Mouse (Mus musculus) retina, embryonic 14.5 days (tissue): ENCODE results near the gene Agbl4.
A peak's percentile ranks its signal among the peaks of the same experiment; 100 is the strongest.

Experiments used
- DNase-seq: peaks from one replicate; pipeline ENCODE4 v3.0.0-alpha.2; 2015; ENCODE audit warnings: low spot score

Agbl4 gene

GRCm38 (mm10) chr4:111399784-111400183 is 1002.3 kb downstream of the Agbl4 start:
- DNase-seq = no peak

GRCm38 (mm10) chr4:111400676-111401075 is 1003.2 kb downstream of the Agbl4 start:
- no peak for DNase-seq

- DNase-seq = no peak
Observed at GRCm38 (mm10) chr4:111403243-111403642, 1005.8 kb downstream of the Agbl4 start.

GRCm38 (mm10) chr4:111410731-111411130 is 1013.3 kb downstream of the Agbl4 start:
- no peak for DNase-seq

- no peak for DNase-seq
Observed at GRCm38 (mm10) chr4:111414399-111414798, 1016.9 kb downstream of the Agbl4 start.

GRCm38 (mm10) chr4:111414818-111415488 is 1017.5 kb downstream of the Agbl4 start, which contains the start of gene Bend5:
Bend5 (plus strand) TSS chr4:111415006.
- DNase-seq = peak; percentile 84

- DNase-seq = peak; percentile 3
Observed at GRCm38 (mm10) chr4:111416126-111416525, 1018.7 kb downstream of the Agbl4 start.

- no peak for DNase-seq
Observed at GRCm38 (mm10) chr4:111416551-111416950, 1019.1 kb downstream of the Agbl4 start.

GRCm38 (mm10) chr4:111417716-111418115 is 1020.3 kb downstream of the Agbl4 start:
- no peak for DNase-seq

GRCm38 (mm10) chr4:111419476-111419875 is 1022.0 kb downstream of the Agbl4 start:
- DNase-seq = no peak

- DNase-seq = no peak
Observed at GRCm38 (mm10) chr4:111420031-111420430, 1022.6 kb downstream of the Agbl4 start.

- no peak for DNase-seq
Observed at GRCm38 (mm10) chr4:111420955-111421354, 1023.5 kb downstream of the Agbl4 start.

GRCm38 (mm10) chr4:111421785-111422184 is 1024.3 kb downstream of the Agbl4 start:
- DNase-seq = no peak

GRCm38 (mm10) chr4:111424371-111424950 is 1027.0 kb downstream of the Agbl4 start:
- DNase-seq = no peak

GRCm38 (mm10) chr4:111425170-111425569 is 1027.7 kb downstream of the Agbl4 start:
- no peak for DNase-seq

GRCm38 (mm10) chr4:111431186-111431585 is 1033.7 kb downstream of the Agbl4 start:
- DNase-seq = no peak

GRCm38 (mm10) chr4:111432013-111432412 is 1034.6 kb downstream of the Agbl4 start:
- no peak for DNase-seq

GRCm38 (mm10) chr4:111432417-111432816 is 1035.0 kb downstream of the Agbl4 start:
- no peak for DNase-seq

- no peak for DNase-seq
Observed at GRCm38 (mm10) chr4:111441709-111442108, 1044.2 kb downstream of the Agbl4 start.

- DNase-seq = no peak
Observed at GRCm38 (mm10) chr4:111442435-111443238, 1045.2 kb downstream of the Agbl4 start.

GRCm38 (mm10) chr4:111443906-111444615 is 1046.6 kb downstream of the Agbl4 start:
- DNase-seq = no peak

GRCm38 (mm10) chr4:111444616-111445160 is 1047.2 kb downstream of the Agbl4 start:
- DNase-seq = no peak
